Mouse (Mus musculus) MEL (cell line): ENCODE data around the gene Ccdc88c. TPM values are rescaled to one million over a fixed set of nuclear protein-coding genes. Genes with fewer than 3 reads are reported as not detected.

Experiments used
- DNase-seq: peaks from one replicate; pipeline ENCODE4 v3.0.0; 2011; ENCODE audit warnings: low read depth, low spot score
- H3K27ac ChIP-seq: 2 replicates; pipeline ENCODE4 v1.5.1; 2012; ENCODE audit warnings: low read depth, mild to moderate bottlenecking, control low read depth, low read length, moderate library complexity; ENCODE audit not compliant: control insufficient read depth
- H3K27me3 ChIP-seq, 2 experiments: fragments of 150-350 bp in 1 of 2; sonication (generic) in 1 of 2; 2 replicates each; pipeline ENCODE4 v1.6.1; 2012; ENCODE audit warnings: low read length in 2 of 2, mild to moderate bottlenecking in 2 of 2, improper control_type of control experiment in 1 of 2, moderate library complexity in 1 of 2; ENCODE audit not compliant: insufficient read depth in 2 of 2, control insufficient read depth in 1 of 2
- H3K36me3 ChIP-seq, 2 experiments: 2 replicates each; pipeline ENCODE4 v1.6.1; 2012 to 2014; ENCODE audit warnings: low read length in 2 of 2, improper control_type of control experiment in 1 of 2, inconsistent platforms in 1 of 2, mild to moderate bottlenecking in 1 of 2; ENCODE audit not compliant: insufficient read depth in 2 of 2, control insufficient read depth in 1 of 2
- H3K4me1 ChIP-seq, 2 experiments: fragments of 150-350 bp in 1 of 2; sonication (generic) in 1 of 2; 2 replicates each; pipeline ENCODE4 v1.6.1; 2012; ENCODE audit warnings: low read length in 2 of 2, improper control_type of control experiment in 1 of 2, mild to moderate bottlenecking in 1 of 2; ENCODE audit not compliant: insufficient read depth in 2 of 2, control insufficient read depth in 1 of 2
- H3K4me3 ChIP-seq, 2 experiments: fragments of 150-350 bp in 1 of 2; sonication (generic) in 1 of 2; 2 replicates each; pipeline ENCODE4 v1.5.1; 2012; ENCODE audit warnings: low read depth in 2 of 2, low read length in 2 of 2, mild to moderate bottlenecking in 2 of 2, moderate library complexity in 2 of 2, control low read depth in 1 of 2, improper control_type of control experiment in 1 of 2; ENCODE audit not compliant: control insufficient read depth in 1 of 2, insufficient read depth in 1 of 2
- H3K79me2 ChIP-seq: 2 replicates; pipeline ENCODE4 v1.6.1; 2012; ENCODE audit warnings: mild to moderate bottlenecking, low read length, moderate library complexity; ENCODE audit not compliant: control insufficient read depth, poor library complexity, insufficient read depth
- H3K9ac ChIP-seq: 2 replicates; pipeline ENCODE4 v1.6.1; 2012; ENCODE audit warnings: low read depth, mild to moderate bottlenecking, control low read depth, low read length, moderate library complexity; ENCODE audit not compliant: control insufficient read depth, poor library complexity, severe bottlenecking
- H3K9me3 ChIP-seq: fragments of 150-350 bp; sonication (generic); replicated peaks from 2 replicates; pipeline ENCODE4 v1.6.1; 2012; ENCODE audit warnings: mild to moderate bottlenecking, low read length, improper control_type of control experiment, moderate library complexity; ENCODE audit not compliant: insufficient read depth
- CTCF ChIP-seq, 3 experiments: IDR thresholded peaks in 2 of 3; conservative IDR thresholded peaks in 1 of 3; 2 replicates each; pipeline ENCODE4 v1.5.1; 2011 to 2012; ENCODE audit warnings: low read length in 3 of 3, low read depth in 2 of 3, mild to moderate bottlenecking in 2 of 3, improper control_type of control experiment in 1 of 3, inconsistent platforms in 1 of 3, mixed read lengths in 1 of 3, moderate library complexity in 1 of 3; ENCODE audit not compliant: control insufficient read depth in 1 of 3, insufficient read depth in 1 of 3, poor library complexity in 1 of 3, severe bottlenecking in 1 of 3
- E2F4 ChIP-seq: IDR thresholded peaks from 2 replicates; pipeline ENCODE4 v1.6.1; 2011; ENCODE audit warnings: low read depth, low read length, improper control_type of control experiment, borderline replicate concordance
- ELF1 ChIP-seq: IDR thresholded peaks from 2 replicates; pipeline ENCODE4 v1.6.1; 2014; ENCODE audit warnings: low read depth, mild to moderate bottlenecking, inconsistent platforms, low read length, improper control_type of control experiment, moderate library complexity
- EP300 ChIP-seq, 2 experiments: IDR thresholded peaks; 2 replicates each; pipeline ENCODE4 v1.6.1; 2011; ENCODE audit warnings: improper control_type of control experiment in 2 of 2, low read length in 2 of 2, low read depth in 1 of 2, mild to moderate bottlenecking in 1 of 2
- GATA1 ChIP-seq: IDR thresholded peaks from 2 replicates; pipeline ENCODE4 v1.6.1; 2011; ENCODE audit warnings: low read depth, low read length, improper control_type of control experiment
- JUND ChIP-seq: IDR thresholded peaks from 2 replicates; pipeline ENCODE4 v1.6.1; 2011; ENCODE audit warnings: low read depth, mild to moderate bottlenecking, improper control_type of control experiment, low read length
- KAT2A ChIP-seq: conservative IDR thresholded peaks from 2 replicates; pipeline ENCODE4 v1.6.1; 2012; ENCODE audit warnings: low read depth, low read length, improper control_type of control experiment, inconsistent platforms
- MAFK ChIP-seq: IDR thresholded peaks from 2 replicates; pipeline ENCODE4 v1.6.1; 2011; ENCODE audit warnings: low read depth, mild to moderate bottlenecking, low read length, improper control_type of control experiment, borderline replicate concordance
- MAX ChIP-seq: IDR thresholded peaks from 2 replicates; pipeline ENCODE4 v1.6.1; 2011; ENCODE audit warnings: low read length, improper control_type of control experiment
- MXI1 ChIP-seq: IDR thresholded peaks from 2 replicates; pipeline ENCODE4 v1.6.1; 2011; ENCODE audit warnings: mild to moderate bottlenecking, low read depth, low read length, improper control_type of control experiment
- NELFE ChIP-seq: IDR thresholded peaks from 2 replicates; pipeline ENCODE4 v1.6.1; 2011; ENCODE audit warnings: low read depth, low read length, improper control_type of control experiment
- NRF1 ChIP-seq: IDR thresholded peaks from 2 replicates; pipeline ENCODE4 v1.6.1; 2014; ENCODE audit warnings: low read depth, mild to moderate bottlenecking, inconsistent platforms, low read length, improper control_type of control experiment, moderate library complexity; ENCODE audit not compliant: poor library complexity, insufficient read depth, severe bottlenecking
- POLR2AphosphoS5 ChIP-seq: IDR thresholded peaks from 2 replicates; pipeline ENCODE4 v1.6.1; 2012; ENCODE audit warnings: low read depth, borderline replicate concordance, mild to moderate bottlenecking, inconsistent platforms, low read length, moderate library complexity, mixed read lengths
- SMC3 ChIP-seq: IDR thresholded peaks from 2 replicates; pipeline ENCODE4 v1.6.1; 2011; ENCODE audit warnings: low read depth, low read length, improper control_type of control experiment
- TAL1 ChIP-seq: IDR thresholded peaks from 2 replicates; pipeline ENCODE4 v1.6.1; 2012; ENCODE audit warnings: mild to moderate bottlenecking, inconsistent platforms, low read length, moderate library complexity, mixed read lengths
- TCF12 ChIP-seq: IDR thresholded peaks from 2 replicates; pipeline ENCODE4 v1.6.1; 2014; ENCODE audit warnings: low read depth, mild to moderate bottlenecking, inconsistent platforms, low read length, improper control_type of control experiment, moderate library complexity
- UBTF ChIP-seq: IDR thresholded peaks from 2 replicates; pipeline ENCODE4 v1.6.1; 2012; ENCODE audit warnings: low read depth, mild to moderate bottlenecking, inconsistent platforms, low read length, improper control_type of control experiment, moderate library complexity, borderline replicate concordance; ENCODE audit not compliant: insufficient read depth
- ZKSCAN1 ChIP-seq: IDR thresholded peaks from 2 replicates; pipeline ENCODE4 v1.6.1; 2012; ENCODE audit warnings: low read depth, mild to moderate bottlenecking, inconsistent platforms, low read length, improper control_type of control experiment, moderate library complexity
- ZMIZ1 ChIP-seq: IDR thresholded peaks from 2 replicates; pipeline ENCODE4 v1.6.1; 2012; ENCODE audit warnings: low read depth, mild to moderate bottlenecking, inconsistent platforms, low read length, improper control_type of control experiment, moderate library complexity
- polyA plus RNA-seq, 2 experiments: library from polyadenylated mRNA; stranded (reverse) in 1 of 2; unstranded in 1 of 2; fragments of >175 nt in 1 of 2; fragments of >200 nt in 1 of 2; gene quantifications; 2 replicates each; pipeline versions ENCODE4 v1.2.1 to v1.2.4; 2012; ENCODE audit warnings: low replicate concordance in 2 of 2, low read depth in 1 of 2; ENCODE audit not compliant: insufficient read length in 2 of 2, insufficient read depth in 1 of 2, missing spikeins in 1 of 2
- total RNA-seq: library from RNA; depleted of rRNA; stranded (reverse); fragments of 300-350 nt; gene quantifications from 2 replicates; pipeline ENCODE4 v1.2.3, GENCODE M21; 2012

The Ccdc88c gene
- total and polyA plus RNA-seq, 3 experiments: 8.7 to 15.3 TPM; not detected in 1

- H3K4me1 ChIP-seq: peaks cover 15 to 19% of the 10 kb centered on the region in 2 experiments
- no peaks in the 10 kb centered on the region for H3K9me3 ChIP-seq
- no peaks in the 10 kb centered on the region for H3K27me3 ChIP-seq
- H3K9ac ChIP-seq: no peak overlapping the region
- no peak for DNase-seq
- peaks cover 84% of the 10 kb centered on the region for H3K79me2 ChIP-seq
- H3K27ac ChIP-seq: no peak overlapping the region
- TF ChIP-seq ZMIZ1: no peak
- TF ChIP-seq GATA1: 0 out of 2 replicates have a peak, but pooled peaks have one; percentile 41
- peaks cover 27 to 55% of the 10 kb centered on the region in 2 experiments for H3K36me3 ChIP-seq
- H3K4me3 ChIP-seq: no peak overlapping the region
These were observed 49.1 kb upstream of the Ccdc88c start for GRCm38 (mm10) chr12:101077955-101078354.

GRCm38 (mm10) chr12:101075433-101075832 lies 46.6 kb upstream of the Ccdc88c start:
- H3K4me3 ChIP-seq: no peak overlapping the region
- TF ChIP-seq CTCF (IDR thresholded peaks at IDR 0.05 in 2 of 3, conservative IDR thresholded peaks at IDR 0.05 in 1 of 3; ENCODE audit: control insufficient read depth in 1 of 3, insufficient read depth in 1 of 3, low read depth in 2 of 3, low read length in 3 of 3, poor library complexity in 1 of 3, severe bottlenecking in 1 of 3): no peak
- TF ChIP-seq MXI1: no peak
- no peak for TF ChIP-seq MAX
- no peak for TF ChIP-seq TCF12
- TF ChIP-seq SMC3: no peak
- TF ChIP-seq TAL1: no peak
- no peak for TF ChIP-seq EP300 (IDR thresholded peaks at IDR 0.05; ENCODE audit: low read depth in 1 of 2, low read length in 2 of 2)
- TF ChIP-seq E2F4: no peak
- no peak for TF ChIP-seq JUND
- no peak for TF ChIP-seq POLR2AphosphoS5
- no peak for TF ChIP-seq GATA1
- no peak for TF ChIP-seq ELF1
- no peak for TF ChIP-seq ZKSCAN1
- TF ChIP-seq NELFE: no peak
- no peak for TF ChIP-seq UBTF
- no peak for TF ChIP-seq NRF1
- no peak for TF ChIP-seq KAT2A
- no peak for TF ChIP-seq MAFK
- peaks cover 81% of the 10 kb centered on the region for H3K79me2 ChIP-seq
- H3K27me3 ChIP-seq: no peaks in the 10 kb centered on the region
- no peak overlapping the region for H3K9ac ChIP-seq
- no peaks in the 10 kb centered on the region for H3K9me3 ChIP-seq
- H3K27ac ChIP-seq: no peak overlapping the region
- H3K36me3 ChIP-seq: peaks cover 21 to 65% of the 10 kb centered on the region in 2 experiments
- no peak for DNase-seq
- peaks cover 10 to 20% of the 10 kb centered on the region in 2 experiments for H3K4me1 ChIP-seq
